Mouse (Mus musculus): ENCODE results near the gene Vmn1r90.
"Not testable (repeated sequence)": the region's sequence is repeated elsewhere in the genome, so short reads cannot be mapped to it uniquely, and the experiment has no call there.

Vmn1r90 gene

GRCm38 (mm10) chr7:14563406-14563805 is at the start of gene Vmn1r90:
Gene Vmn1r90 (minus strand): TSS chr7:14563506.
- DNase-seq (ENCODE audit: low spot score) = no peak

- not testable (repeated sequence) for DNase-seq (ENCODE audit: low spot score)
Measured at GRCm38 (mm10) chr7:14593009-14593408, 29.7 kb upstream of the Vmn1r90 start.

- no peak for DNase-seq (ENCODE audit: low spot score)
Measured at GRCm38 (mm10) chr7:14552284-14552683, 11.0 kb downstream of the Vmn1r90 start.

GRCm38 (mm10) chr7:14525280-14525679 is 38.0 kb downstream of the Vmn1r90 start:
- DNase-seq (ENCODE audit: low spot score) = no peak

- DNase-seq (ENCODE audit: low spot score) = no peak
Measured at GRCm38 (mm10) chr7:14522636-14523035, 40.7 kb downstream of the Vmn1r90 start.

GRCm38 (mm10) chr7:14518301-14518700 is 45.0 kb downstream of the Vmn1r90 start:
- no peak for DNase-seq (ENCODE audit: low spot score)
